In the genomic region with DNA sequence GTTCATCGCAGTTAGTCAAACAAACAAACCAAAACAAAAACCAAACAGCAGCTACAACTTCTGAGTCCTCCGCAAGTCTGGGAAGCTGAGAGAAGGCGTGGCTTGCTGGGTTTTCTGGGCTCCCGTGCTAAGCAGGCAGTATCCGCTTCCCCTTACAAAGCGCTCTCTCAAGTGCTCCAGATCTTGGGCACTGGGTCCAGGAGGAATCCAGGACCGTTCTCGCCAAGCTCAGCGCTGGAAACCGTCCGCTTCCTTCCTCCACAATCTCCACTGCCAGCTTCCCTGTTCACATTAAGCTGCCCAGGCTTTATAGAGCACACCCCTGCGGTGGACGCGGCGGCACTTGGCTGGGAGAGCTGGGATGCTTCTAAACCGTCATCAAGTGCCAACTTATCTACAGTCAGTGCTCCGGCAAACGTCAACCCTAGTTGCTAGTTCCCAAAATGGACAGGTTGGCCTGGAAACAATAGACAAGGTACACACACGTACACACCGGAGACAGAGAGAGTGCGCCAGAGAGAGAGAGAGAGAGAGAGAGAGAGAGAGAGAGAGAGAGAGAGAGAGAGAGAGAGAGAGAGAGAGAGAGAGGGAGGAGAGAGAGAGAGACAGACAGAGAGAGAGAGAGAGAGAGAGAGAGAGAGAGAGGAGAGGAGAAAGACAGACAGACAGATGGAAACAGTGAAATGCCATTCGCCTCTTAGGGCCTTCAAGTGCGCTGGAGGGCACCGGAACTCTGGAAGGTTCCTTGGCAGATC, we compare ENCODE assay signal across 8 mouse cellular contexts. TPM values are rescaled to one million over a fixed set of nuclear protein-coding genes. Genes with fewer than 3 reads are reported as not detected.
DNase-seq lines count a peak whose midpoint lies in the region; ATAC-seq lines count a peak whose summit lies in the region.

No protein-coding gene starts in this region.

- H3K9me3 ChIP-seq in heart, embryonic 15.5 days (replicated peaks) = no peaks in the 10 kb centered on the region
- H3K9me3 ChIP-seq in liver, embryonic 13.5 days (replicated peaks) = no peaks in the 10 kb centered on the region
- no peaks in the 10 kb centered on the region for H3K9me3 ChIP-seq in stomach, embryonic 14.5 days (ENCODE audit: control insufficient read depth, low read depth, low read length)

- peaks cover 19% of the 10 kb centered on the region for H3K4me1 ChIP-seq in heart, embryonic 15.5 days (replicated peaks)
- peaks cover 23% of the 10 kb centered on the region for H3K4me1 ChIP-seq in liver, embryonic 13.5 days (replicated peaks)
- no peaks in the 10 kb centered on the region for H3K4me1 ChIP-seq in stomach, embryonic 14.5 days (ENCODE audit: control insufficient read depth, insufficient read depth, low read length)

- peak; percentile 45 for ATAC-seq in heart, embryonic 15.5 days (replicated peaks; ENCODE audit: insufficient number of reproducible peaks, insufficient read depth, low FRiP score, low read depth)
- ATAC-seq in liver, embryonic 13.5 days (ENCODE audit: low read depth) = peak; percentile 25; the same call in 1 of the 2 replicates
- ATAC-seq in stomach, embryonic 14.5 days (ENCODE audit: insufficient number of reproducible peaks, insufficient read depth, low FRiP score, low read depth) = peak; percentile 14; the same call in 1 of the 2 replicates

- peak; percentile 15 to 41 for DNase-seq in CD8-positive naive resting alpha-beta T cell, adult 2 months (ENCODE audit: low read depth in 2 of 2, low spot score in 2 of 2)
- DNase-seq in c-Kit-positive CD71-negative TER-119-negative erythroid progenitor cells, embryonic 14.5 days (ENCODE audit: low read depth) = peak; percentile 38
- DNase-seq in fibroblast of lung, adult 2 months (ENCODE audit: low read depth) = peak; percentile 44
- peak; percentile 76 for DNase-seq in kidney, postnatal 14 days
- DNase-seq in liver, embryonic 13.5 days = peak; percentile 39
- peak; percentile 24 to 43 for DNase-seq in natural killer cell, adult 2 months (ENCODE audit: low spot score in 2 of 2)

- H3K9ac ChIP-seq in heart, embryonic 15.5 days = peak overlapping the region; percentile 86
- H3K9ac ChIP-seq in liver, embryonic 13.5 days = peak overlapping the region; percentile 82
- H3K9ac ChIP-seq in stomach, embryonic 14.5 days (replicated peaks; ENCODE audit: low read depth, low read length) = 0 out of 2 replicates have a peak overlapping the region, but pooled peaks have one; percentile 60

- H3K27me3 ChIP-seq in heart, embryonic 15.5 days = no peaks in the 10 kb centered on the region
- peaks cover 27% of the 10 kb centered on the region for H3K27me3 ChIP-seq in liver, embryonic 13.5 days
- H3K27me3 ChIP-seq in stomach, embryonic 14.5 days (ENCODE audit: control insufficient read depth, insufficient read depth, low read length) = no peaks in the 10 kb centered on the region

- WGBS in heart, embryonic 15.5 days = under 1% methylated on average over 24 of the region's 24 CpGs
- WGBS in liver, embryonic 13.5 days (ENCODE audit: insufficient replicate concordance) = under 1% methylated on average over 24 of the region's 24 CpGs
- WGBS in stomach, embryonic 14.5 days = under 1% methylated on average over 24 of the region's 24 CpGs

- peak overlapping the region; percentile 97 for H3K27ac ChIP-seq in heart, embryonic 15.5 days
- peak overlapping the region; percentile 70; the same call in 1 of the 2 replicates for H3K27ac ChIP-seq in liver, embryonic 13.5 days
- no peak overlapping the region for H3K27ac ChIP-seq in stomach, embryonic 14.5 days (ENCODE audit: low read length)

- H3K4me3 ChIP-seq in heart, embryonic 15.5 days = peak overlapping the region; percentile 87
- H3K4me3 ChIP-seq in liver, embryonic 13.5 days (replicated peaks) = peak overlapping the region; percentile 76
- peak overlapping the region; percentile 78 for H3K4me3 ChIP-seq in stomach, embryonic 14.5 days (ENCODE audit: low read depth, low read length)

- H3K36me3 ChIP-seq in heart, embryonic 15.5 days = no peaks in the 10 kb centered on the region
- no peaks in the 10 kb centered on the region for H3K36me3 ChIP-seq in liver, embryonic 13.5 days
- H3K36me3 ChIP-seq in stomach, embryonic 14.5 days (ENCODE audit: control insufficient read depth, insufficient read depth, low read length) = no peaks in the 10 kb centered on the region; the same call in 1 of the 2 replicates

- H3K4me2 ChIP-seq in heart, embryonic 15.5 days = peak overlapping the region; percentile 88
- peak overlapping the region; percentile 96 for H3K4me2 ChIP-seq in liver, embryonic 13.5 days
- H3K4me2 ChIP-seq in stomach, embryonic 14.5 days (replicated peaks; ENCODE audit: low read depth, low read length) = peak overlapping the region; percentile 96

RNA-seq across cellular contexts. Expression of a gene that starts 1.4 kb away (rescaled TPM):
- 4.7 and 5.7 TPM in 2 replicates for polyA plus RNA-seq in heart, embryonic 15.5 days (2015; fragmentation: Nextera tagmentation; extraction: Ambion mirVana)
- polyA plus RNA-seq in liver, embryonic 13.5 days (2015; fragmentation: Nextera tagmentation; extraction: Ambion mirVana) = 2.4 and 2.5 TPM in 2 replicates
- 5.5 and 5.9 TPM in 2 replicates for polyA plus RNA-seq in stomach, embryonic 14.5 days (2014; fragmentation: Nextera tagmentation; extraction: Ambion mirVana)

RNA-seq across cellular contexts. Expression of a gene that starts 53.8 kb away (rescaled TPM):
- polyA plus RNA-seq in heart, embryonic 15.5 days (2015; fragmentation: Nextera tagmentation; extraction: Ambion mirVana) = 0.08 TPM in 1 of 2 replicates, not detected in the other
- not detected in 2 replicates for polyA plus RNA-seq in liver, embryonic 13.5 days (2015; fragmentation: Nextera tagmentation; extraction: Ambion mirVana)
- not detected in 2 replicates for polyA plus RNA-seq in stomach, embryonic 14.5 days (2014; fragmentation: Nextera tagmentation; extraction: Ambion mirVana)
